10 mouse cellular contexts compared by ENCODE assay signal in the genomic region with DNA sequence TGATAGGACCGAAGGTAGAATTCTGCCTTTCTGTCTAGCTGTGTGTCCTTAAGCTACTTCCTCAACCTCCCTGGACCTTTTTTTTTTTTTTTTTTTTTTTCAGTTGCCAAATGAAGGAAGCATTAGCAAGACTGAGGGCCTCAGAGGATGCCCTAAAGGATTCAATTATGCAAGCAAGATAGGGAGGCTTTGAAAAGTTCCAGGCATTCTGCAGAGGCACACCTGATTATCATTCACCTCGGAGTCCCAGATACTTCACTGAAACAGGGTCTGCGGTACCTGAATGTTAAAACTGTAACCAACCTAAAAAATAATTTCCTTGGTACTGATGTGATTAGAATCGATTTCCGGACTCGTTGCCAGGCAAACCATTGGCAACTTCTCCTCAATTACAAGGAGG. TPM values are rescaled to one million over a fixed set of nuclear protein-coding genes. Genes with fewer than 3 reads are reported as not detected.
A peak's percentile ranks its signal among the peaks of the same experiment; 100 is the strongest.
DNase-seq lines count a peak whose midpoint lies in the region; ATAC-seq and TF ChIP-seq lines count a peak whose summit lies in the region.
"Had no signal": no experiment of that assay in that cellular context is flagged by ENCODE, and none has a peak within 500 bp of the region (broad histone marks: within the 10 kb centered on the region; RNA-seq: fewer than 3 reads in every experiment).

No protein-coding gene starts in this region.

- H3K9ac ChIP-seq in kidney, embryonic 15.5 days = no peak overlapping the region
- H3K9ac ChIP-seq in forebrain, embryonic 11.5 days (ENCODE audit: low read length) = 0 out of 2 replicates have a peak overlapping the region, but pooled peaks have one; percentile 23
- H3K9ac ChIP-seq in hindbrain, embryonic 15.5 days = peak overlapping the region; percentile 30; the same call in 1 of the 2 replicates
- peak overlapping the region; percentile 60 for H3K9ac ChIP-seq in neural tube, embryonic 13.5 days

- peaks cover 4% of the 10 kb centered on the region; the same call in 1 of the 2 replicates for H3K4me1 ChIP-seq in kidney, embryonic 15.5 days
- H3K4me1 ChIP-seq in kidney, adult 2 months (ENCODE audit: control insufficient read depth, insufficient read depth, low read length) = no peaks in the 10 kb centered on the region
- no peaks in the 10 kb centered on the region; the same call in 1 of the 2 replicates for H3K4me1 ChIP-seq in forebrain, embryonic 11.5 days (replicated peaks; ENCODE audit: control insufficient read depth, insufficient read depth, low read length)
- H3K4me1 ChIP-seq in hindbrain, embryonic 15.5 days (replicated peaks) = peaks cover 21% of the 10 kb centered on the region
- peaks cover 35% of the 10 kb centered on the region for H3K4me1 ChIP-seq in neural tube, embryonic 13.5 days (replicated peaks)

- no peak for DNase-seq in kidney, adult 2 months
- no peak for DNase-seq in forebrain, embryonic 11.5 days (ENCODE audit: low spot score)
- no peak for DNase-seq in spleen, postnatal 10 days (ENCODE audit: low spot score in 2 of 2)
- DNase-seq in kidney, adult 8-10 months = no peak
- DNase-seq: gastrocnemius, postnatal 36 days; lung, adult 18-20 months; thymus, postnatal 4 days had no signal

- H3K4me2 ChIP-seq in kidney, embryonic 15.5 days = peak overlapping the region; percentile 40
- peak overlapping the region; percentile 59 for H3K4me2 ChIP-seq in forebrain, embryonic 11.5 days (ENCODE audit: low read depth, low read length, severe bottlenecking)
- H3K4me2 ChIP-seq in hindbrain, embryonic 15.5 days = peak overlapping the region; percentile 59
- peak overlapping the region; percentile 56 for H3K4me2 ChIP-seq in neural tube, embryonic 13.5 days

- H3K27ac ChIP-seq in kidney, embryonic 15.5 days = no peak overlapping the region
- H3K27ac ChIP-seq in kidney, adult 2 months (ENCODE audit: insufficient read depth, low read depth, low read length) = no peak overlapping the region
- 0 out of 2 replicates have a peak overlapping the region, but pooled peaks have one; percentile 50 for H3K27ac ChIP-seq in forebrain, embryonic 11.5 days (ENCODE audit: low read depth, low read length)
- H3K27ac ChIP-seq in hindbrain, embryonic 15.5 days (replicated peaks) = peak overlapping the region; percentile 79
- peak overlapping the region; percentile 72 for H3K27ac ChIP-seq in neural tube, embryonic 13.5 days (replicated peaks)

- no peak for TF ChIP-seq CTCF in kidney, adult 2 months (conservative IDR thresholded peaks at IDR 0.05; ENCODE audit: insufficient read depth, insufficient read length, low read depth, low read length)

- no peaks in the 10 kb centered on the region for H3K36me3 ChIP-seq in kidney, embryonic 15.5 days
- H3K36me3 ChIP-seq in kidney, adult 2 months (ENCODE audit: control insufficient read depth, insufficient read depth, low read length) = no peaks in the 10 kb centered on the region
- no peaks in the 10 kb centered on the region for H3K36me3 ChIP-seq in forebrain, embryonic 11.5 days (ENCODE audit: control insufficient read depth, insufficient read depth, low read length)
- H3K36me3 ChIP-seq in hindbrain, embryonic 15.5 days = no peaks in the 10 kb centered on the region
- no peaks in the 10 kb centered on the region for H3K36me3 ChIP-seq in neural tube, embryonic 13.5 days

- WGBS in kidney, embryonic 15.5 days = 25% methylated on average over 6 of the region's 6 CpGs
- 16% methylated on average over 6 of the region's 6 CpGs for WGBS in kidney, adult 2 months
- 12% methylated on average over 6 of the region's 6 CpGs for WGBS in forebrain, embryonic 11.5 days
- 11% methylated on average over 6 of the region's 6 CpGs for WGBS in hindbrain, embryonic 15.5 days
- 22% methylated on average over 6 of the region's 6 CpGs for WGBS in neural tube, embryonic 13.5 days

- peaks cover 5% of the 10 kb centered on the region; the same call in 1 of the 2 replicates for H3K27me3 ChIP-seq in kidney, embryonic 15.5 days
- no peaks in the 10 kb centered on the region for H3K27me3 ChIP-seq in kidney, adult 2 months (replicated peaks; ENCODE audit: control insufficient read depth, insufficient read depth, low read length)
- no peaks in the 10 kb centered on the region for H3K27me3 ChIP-seq in forebrain, embryonic 11.5 days (ENCODE audit: control insufficient read depth, insufficient read depth, low read length)
- no peaks in the 10 kb centered on the region for H3K27me3 ChIP-seq in hindbrain, embryonic 15.5 days
- no peaks in the 10 kb centered on the region for H3K27me3 ChIP-seq in neural tube, embryonic 13.5 days

- H3K9me3 ChIP-seq in kidney, embryonic 15.5 days (replicated peaks) = no peaks in the 10 kb centered on the region
- no peaks in the 10 kb centered on the region for H3K9me3 ChIP-seq in forebrain, embryonic 11.5 days (ENCODE audit: control insufficient read depth, low read length)
- no peaks in the 10 kb centered on the region for H3K9me3 ChIP-seq in hindbrain, embryonic 15.5 days
- H3K9me3 ChIP-seq in neural tube, embryonic 13.5 days = no peaks in the 10 kb centered on the region

- TF ChIP-seq POLR2A in kidney, adult 2 months (IDR thresholded peaks at IDR 0.05; ENCODE audit: low read depth, low read length) = no peak

- ATAC-seq in kidney, embryonic 15.5 days (replicated peaks; ENCODE audit: low FRiP score) = no peak
- ATAC-seq in forebrain, embryonic 11.5 days (replicated peaks; ENCODE audit: low FRiP score) = no peak; the same call in 1 of the 2 replicates
- 0 out of 2 replicates have a peak, but pooled peaks have one; percentile 15 for ATAC-seq in hindbrain, embryonic 15.5 days (ENCODE audit: low FRiP score, low read depth)
- ATAC-seq in neural tube, embryonic 13.5 days (ENCODE audit: low read depth) = peak; percentile 15

- H3K4me3 ChIP-seq in kidney, embryonic 15.5 days (replicated peaks) = no peak overlapping the region; the same call in 1 of the 2 replicates
- H3K4me3 ChIP-seq in kidney, adult 2 months (ENCODE audit: insufficient read depth, low read depth, low read length) = no peak overlapping the region
- peak overlapping the region; percentile 24 for H3K4me3 ChIP-seq in forebrain, embryonic 11.5 days (ENCODE audit: low read depth, low read length)
- peak overlapping the region; percentile 36 for H3K4me3 ChIP-seq in hindbrain, embryonic 15.5 days
- H3K4me3 ChIP-seq in neural tube, embryonic 13.5 days = peak overlapping the region; percentile 35

RNA-seq across cellular contexts. Expression of gene Scg2, which starts 10.0 kb away (rescaled TPM):
- 1.2 and 4.9 TPM in 2 replicates for polyA plus RNA-seq in kidney, embryonic 15.5 days (2015; fragmentation: Nextera tagmentation; extraction: Ambion mirVana)
- polyA plus RNA-seq in kidney, adult 2 months (2012; rRNA removed) = 0.11 and 0.14 TPM in 2 replicates
- 3.3 and 4.5 TPM in 2 replicates for polyA plus RNA-seq in forebrain, embryonic 11.5 days (2014; fragmentation: Nextera tagmentation; extraction: Ambion mirVana)
- 158 and 166 TPM in 2 replicates for polyA plus RNA-seq in hindbrain, embryonic 15.5 days (2015; fragmentation: Nextera tagmentation; extraction: Ambion mirVana)
- 43.7 and 50.5 TPM in 2 replicates for polyA plus RNA-seq in neural tube, embryonic 13.5 days (2015; fragmentation: Nextera tagmentation; extraction: Ambion mirVana)

Comparison
In these comparisons a context has a peak if more than half of its experiments do, and no peak if none do; other contexts are left out.
1. ATAC-seq: peak in hindbrain, embryonic 15.5 days (single experiment) and neural tube, embryonic 13.5 days (single experiment); none in kidney, embryonic 15.5 days (single experiment) and forebrain, embryonic 11.5 days (single experiment).
2. H3K27ac ChIP-seq: peak in forebrain, embryonic 11.5 days (single experiment), hindbrain, embryonic 15.5 days (single experiment) and neural tube, embryonic 13.5 days (single experiment); none in kidney, embryonic 15.5 days (single experiment) and kidney, adult 2 months (single experiment).
3. H3K4me3 ChIP-seq: peak in forebrain, embryonic 11.5 days (single experiment), hindbrain, embryonic 15.5 days (single experiment) and neural tube, embryonic 13.5 days (single experiment); none in kidney, embryonic 15.5 days (single experiment) and kidney, adult 2 months (single experiment).
4. Peak in every context shown above with its lines, with median percentiles within 50 percentile points of each other: H3K4me2 ChIP-seq.